Mouse (Mus musculus) cerebellum, postnatal 4 days (tissue): ENCODE measurements around the gene Inha.

Experiments used
- DNase-seq, 2 experiments: peaks; one replicate each; pipeline ENCODE4 v3.0.0; 2022; ENCODE audit warnings: low spot score in 2 of 2, mixed read lengths in 1 of 2

Gene Inha

DNA sequence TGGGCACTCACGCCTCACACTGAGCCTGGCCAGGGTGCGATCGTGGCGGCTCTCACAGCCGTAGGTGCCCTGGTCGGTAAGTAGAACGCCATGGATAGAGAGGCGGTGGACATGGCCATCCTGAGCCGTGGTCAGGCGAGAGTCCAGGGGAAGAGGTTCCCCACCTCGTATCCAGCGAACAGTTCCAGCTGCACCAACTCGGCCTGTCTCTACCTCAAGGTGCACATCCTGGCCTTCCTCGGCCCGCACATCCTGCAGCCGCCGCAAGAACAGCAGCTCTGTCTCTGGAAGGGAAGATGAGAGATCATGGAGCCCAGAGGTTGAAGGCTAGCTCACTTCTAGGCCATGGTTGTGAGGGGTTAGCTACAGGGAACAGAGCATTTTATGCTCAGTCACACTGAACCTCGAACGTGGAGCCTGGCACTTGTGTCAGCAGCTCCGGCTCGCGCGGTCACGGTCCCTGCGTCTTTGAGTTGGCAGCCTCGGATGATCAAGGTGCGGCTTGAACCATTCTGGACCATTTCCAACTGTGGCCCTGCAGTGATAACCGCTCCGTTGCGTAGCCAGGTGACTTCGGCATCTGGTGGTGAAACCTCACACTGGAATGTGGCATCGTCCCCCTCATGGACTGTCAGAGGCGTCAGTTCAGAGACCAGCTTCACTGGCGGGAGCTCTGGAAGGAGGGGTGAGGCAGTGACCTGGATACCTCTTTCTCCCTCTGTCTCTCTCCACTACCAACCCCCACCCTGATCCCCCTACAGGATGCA, 15.9 kb upstream of the Inha start:
- DNase-seq, result no peak

DNA sequence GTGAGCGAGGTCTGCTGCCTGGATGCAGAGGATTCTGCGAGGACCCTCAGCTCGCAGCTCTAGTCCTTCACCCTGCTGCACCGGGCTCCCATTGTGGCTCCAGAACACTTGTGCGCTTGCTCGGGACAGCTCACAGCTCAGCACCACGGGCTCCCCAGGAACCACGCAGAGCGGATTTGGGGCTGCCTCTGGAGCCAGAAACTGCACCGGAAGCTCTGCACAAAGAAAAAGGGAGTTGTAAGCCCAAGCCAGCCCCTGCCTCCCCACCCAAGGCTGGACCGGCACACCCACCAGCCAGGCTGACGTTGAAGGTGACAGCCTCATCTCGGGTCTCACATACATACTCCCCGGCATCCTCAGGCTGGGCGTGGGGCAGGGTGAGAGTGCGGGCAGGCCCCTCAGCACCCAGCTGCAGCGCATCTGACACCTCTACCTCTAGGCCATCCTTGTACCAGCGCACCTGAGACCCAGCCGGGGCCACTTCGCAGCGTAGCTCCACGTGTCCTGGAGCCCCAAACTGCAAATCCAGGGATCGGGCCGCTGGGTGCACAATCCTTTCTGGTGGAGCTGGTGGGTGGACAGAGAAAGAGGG, 14.2 kb upstream of the Inha start:
- DNase-seq, result no peak

DNA sequence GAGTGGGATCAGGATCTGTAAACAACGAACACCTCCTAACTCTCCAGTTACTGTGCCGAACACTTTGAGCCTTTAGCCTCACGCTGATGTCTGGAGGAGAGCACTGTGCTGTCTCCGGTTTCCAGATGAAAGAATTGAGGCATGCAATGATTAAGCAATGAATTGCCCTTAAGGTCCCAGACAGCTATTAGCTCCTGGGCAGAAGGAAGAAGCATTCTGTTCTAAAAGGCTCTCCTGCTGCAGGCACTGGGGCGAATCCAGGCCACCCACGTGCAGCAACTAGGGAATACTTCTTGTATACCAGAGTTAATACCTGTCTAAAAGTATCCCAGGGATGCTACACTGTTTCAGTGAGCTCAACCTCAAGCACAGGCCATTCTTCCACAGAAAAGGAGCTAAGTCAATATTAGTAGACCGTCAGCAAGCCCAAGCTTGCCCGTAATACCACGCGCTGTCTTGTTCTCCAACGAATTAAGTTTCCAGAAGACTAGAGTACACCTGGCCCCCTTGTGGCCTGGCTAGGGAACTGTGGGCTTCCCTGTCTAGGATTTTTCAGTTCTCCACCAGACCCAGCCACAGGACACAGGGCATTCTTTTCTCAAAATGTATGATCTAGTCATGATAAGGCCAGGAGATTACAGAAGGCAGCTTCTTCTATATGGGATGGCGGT, 11.9 kb upstream of the Inha start:
- DNase-seq, result peak in 1 of 2 experiments; percentile 48

DNA sequence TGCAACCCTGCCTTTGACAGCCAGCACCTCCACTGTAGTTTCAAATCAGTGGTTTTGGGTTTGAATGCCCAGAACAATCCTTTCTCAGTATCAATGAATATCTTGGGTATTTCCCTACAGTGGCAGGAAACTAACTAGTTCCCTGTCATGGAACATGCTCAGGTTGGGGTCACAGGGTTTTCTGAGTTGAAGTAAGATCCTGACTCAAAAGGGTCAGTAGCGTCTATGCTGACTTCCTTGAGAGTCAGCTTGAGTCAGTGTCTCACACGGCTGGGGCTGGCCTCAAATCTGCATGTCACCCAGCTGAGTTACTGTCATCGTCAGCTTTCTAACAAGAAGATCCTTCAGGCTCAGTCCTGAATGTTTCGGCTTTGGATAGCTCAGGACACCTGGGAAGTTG, 8.0 kb upstream of the Inha start:
- DNase-seq, result no peak

DNA sequence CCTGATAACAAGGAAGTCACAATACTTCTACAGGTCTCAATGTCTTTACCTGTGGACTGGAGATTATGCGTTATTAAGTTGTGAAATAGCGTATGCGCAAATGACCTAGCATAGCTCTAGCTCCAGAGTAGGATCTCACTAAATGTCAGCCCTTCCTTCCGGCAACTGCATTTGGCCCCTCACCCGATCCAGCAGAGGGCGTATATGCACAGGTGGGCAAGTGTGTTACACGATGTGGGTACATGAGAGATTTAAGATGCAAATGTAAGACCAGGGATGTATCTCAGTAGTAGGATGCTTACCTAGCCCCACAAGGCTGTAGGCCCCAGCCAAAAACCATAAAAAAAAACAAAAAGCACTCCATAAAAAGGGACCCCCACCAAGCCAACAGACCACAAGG, 7.4 kb upstream of the Inha start:
- DNase-seq, result no peak

DNA sequence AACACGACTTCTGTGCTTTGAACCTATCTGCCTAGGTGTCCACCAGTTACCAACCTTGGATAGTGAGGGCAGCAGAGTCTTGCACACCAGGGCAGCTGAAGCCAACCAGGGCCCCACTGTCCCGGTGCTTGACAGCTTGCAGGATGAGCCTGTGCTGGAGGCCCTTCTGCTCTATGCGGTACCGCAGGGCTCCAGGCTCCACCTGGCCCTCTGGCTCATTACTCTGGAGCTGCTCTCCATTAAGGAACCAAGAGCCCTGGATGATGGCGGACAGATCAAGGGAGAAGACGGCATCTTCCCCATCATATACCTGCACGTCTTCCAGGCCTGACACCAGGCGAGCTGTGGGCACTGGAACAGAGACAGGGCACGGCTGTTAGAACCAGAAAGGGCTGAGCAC, 5.0 kb upstream of the Inha start:
- no peak for DNase-seq

DNA sequence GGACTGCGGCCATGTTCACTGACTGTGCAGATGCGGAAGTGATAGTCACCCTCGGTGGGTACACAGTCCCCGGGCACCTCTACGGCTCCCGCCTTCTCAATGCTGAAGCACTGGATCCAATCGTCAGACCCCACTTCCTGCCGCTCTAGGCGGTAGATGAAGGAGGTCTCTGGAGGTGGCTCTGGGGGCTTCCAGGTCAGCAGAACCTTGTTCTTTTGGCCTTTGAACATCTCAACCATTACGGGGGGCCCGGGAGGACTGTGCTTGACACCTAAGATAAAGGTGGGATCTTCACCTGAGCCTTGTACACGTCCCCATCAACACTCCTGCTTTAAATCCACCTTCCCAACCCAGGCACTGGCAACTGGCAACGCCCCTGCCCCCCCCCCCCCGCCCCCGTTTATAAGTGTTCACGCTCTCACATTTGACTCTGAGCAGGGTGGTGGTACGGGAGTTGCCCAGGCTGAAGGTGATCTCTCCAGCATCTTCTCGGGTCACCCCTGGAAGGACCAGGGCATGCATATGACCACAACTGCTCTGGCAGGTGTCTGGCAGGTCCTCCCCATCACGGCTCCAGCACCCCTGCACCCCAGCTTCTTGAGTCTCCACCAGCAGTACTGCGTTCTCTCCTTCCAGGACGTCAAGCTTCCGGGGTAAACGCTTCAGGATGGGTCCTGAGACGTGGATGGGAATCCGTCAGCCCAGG, 3.8 kb upstream of the Inha start:
- no peak for DNase-seq

DNA sequence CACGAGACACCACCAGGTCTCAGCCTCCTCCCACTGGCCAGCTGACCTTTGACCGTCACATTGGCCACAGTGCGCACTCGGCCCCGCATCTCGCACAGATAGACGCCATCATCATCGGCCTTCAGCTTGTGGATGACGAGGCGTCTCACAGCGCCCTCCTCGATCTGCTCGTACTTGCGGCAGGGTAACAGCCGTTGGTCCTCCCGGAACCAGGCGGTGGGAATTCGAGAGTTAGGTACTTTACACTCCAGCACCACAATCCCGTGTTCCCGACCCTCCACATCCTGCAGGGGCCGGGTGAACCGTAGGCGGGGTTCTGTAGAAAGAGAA, 3.3 kb upstream of the Inha start:
- DNase-seq, result no peak

DNA sequence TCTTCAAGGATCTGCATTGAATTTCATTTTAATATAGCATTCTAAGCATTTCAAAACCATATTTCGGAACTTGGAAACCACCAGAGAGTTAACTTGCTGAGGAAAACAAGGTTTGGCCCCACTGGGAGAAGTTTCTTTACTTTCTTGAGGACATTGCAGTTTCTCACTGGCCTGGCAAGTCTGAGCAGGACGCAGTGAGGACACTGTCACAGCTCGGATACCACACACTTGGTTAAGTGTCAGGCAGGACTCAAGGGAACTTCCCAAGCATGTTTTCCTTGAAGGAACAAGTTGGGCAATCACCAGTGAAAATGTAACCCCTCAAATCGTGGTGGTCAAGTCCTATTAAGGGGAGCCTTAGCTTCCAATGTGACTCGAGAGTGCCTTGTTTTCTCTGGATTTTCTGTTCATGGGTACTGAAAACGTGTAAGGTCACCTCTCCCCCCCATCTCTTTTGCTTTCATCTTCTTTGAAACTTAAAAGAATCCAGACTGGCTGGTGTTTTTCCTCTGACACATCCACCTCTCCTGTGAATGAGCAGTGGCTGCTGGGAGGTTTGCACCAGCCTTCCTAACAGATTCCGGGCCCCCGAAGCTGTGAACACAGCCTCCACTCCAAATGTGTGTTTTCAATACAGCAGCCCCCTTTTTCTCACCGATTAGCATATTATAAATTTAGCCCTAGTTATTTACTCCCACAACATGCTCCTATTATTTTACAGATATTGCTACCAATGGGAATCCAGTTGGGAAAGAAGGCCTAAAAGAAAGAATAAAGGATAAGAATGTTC, 2.4 kb upstream of the Inha start:
- DNase-seq, result no peak

DNA sequence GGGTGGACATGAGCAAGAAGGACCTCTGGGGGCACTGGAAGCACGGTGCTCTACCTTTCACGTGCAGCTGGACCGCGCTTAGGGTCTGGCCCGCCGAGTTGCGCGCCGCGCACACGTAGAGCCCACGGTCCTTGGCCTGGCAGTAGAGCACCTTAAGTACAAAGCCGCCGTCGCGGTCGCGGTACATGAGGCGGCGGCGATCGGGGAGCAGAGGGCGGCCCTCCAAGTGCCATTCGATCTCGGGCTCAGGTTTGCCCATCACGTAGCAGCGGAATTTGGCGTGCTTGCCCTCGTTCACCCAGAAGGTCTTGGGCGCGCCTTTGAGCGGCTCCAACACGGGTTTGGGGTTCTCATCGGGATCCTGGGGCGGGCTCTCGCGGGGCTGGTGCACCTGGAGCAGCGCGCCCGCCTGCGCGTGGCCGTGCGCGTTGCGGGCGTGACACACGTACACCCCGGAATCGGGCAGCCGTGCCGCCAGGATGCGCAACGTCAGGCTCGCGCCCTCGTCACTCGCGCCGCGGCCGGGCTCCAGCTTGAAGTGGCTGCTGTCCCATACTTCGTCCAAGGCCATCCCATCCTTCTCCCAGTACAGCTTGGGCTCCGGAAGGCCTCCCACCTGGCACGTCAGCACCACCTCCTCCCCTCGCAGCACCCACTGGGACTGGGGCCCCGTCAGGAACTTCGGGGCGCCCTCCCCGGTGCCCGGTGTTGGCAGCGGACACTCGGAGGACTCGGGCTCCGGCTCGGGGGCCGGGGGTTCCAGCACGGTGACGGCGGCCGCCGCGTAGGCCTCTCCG, 1.5 kb upstream of the Inha start:
- DNase-seq, result peak; percentile 60 to 74

DNA sequence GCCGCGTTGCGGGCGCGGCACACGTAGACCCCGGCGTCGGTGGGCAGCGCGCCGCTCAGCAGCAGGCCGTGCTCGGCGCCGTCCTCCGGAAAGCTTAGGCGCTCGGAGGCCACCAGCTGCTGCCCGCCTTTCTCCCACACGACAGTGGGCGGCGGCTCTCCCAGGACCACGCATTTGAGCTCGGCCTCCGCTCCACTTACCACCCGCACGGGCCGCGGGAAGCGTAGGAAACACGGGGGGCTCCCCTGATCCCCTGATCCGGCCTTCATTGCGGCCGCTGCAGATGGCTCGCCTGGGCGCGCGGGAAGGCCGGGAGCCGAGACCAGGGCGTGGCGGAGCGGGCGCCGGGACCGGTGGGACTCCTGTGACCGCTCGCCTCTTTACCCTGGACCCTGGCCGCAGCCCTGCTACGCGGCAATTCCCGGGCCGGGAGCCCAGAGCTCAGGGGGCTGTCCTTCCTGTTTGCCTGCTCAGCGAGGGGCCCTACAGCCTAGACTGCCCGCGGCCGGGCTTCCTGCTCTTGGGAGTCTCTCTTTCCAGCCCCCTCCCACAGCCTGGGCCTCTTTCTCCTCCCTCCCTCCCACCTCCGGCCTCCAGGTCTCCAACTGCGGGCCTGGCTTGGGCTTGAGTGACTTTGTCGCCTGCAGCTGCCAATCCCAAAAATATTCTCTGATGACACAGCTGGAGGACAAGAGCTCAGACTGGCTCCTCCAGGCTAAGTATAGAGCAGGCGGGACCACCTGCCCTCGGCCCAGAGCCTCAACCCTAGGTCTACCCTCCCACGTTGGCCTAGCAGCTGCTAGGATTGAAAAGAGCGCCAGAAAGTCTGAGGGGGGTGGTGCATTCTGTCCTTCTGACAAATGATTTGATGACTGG, 683 bp upstream of the Inha start, which contains the start of gene Obsl1:
Gene Obsl1 (minus strand): TSS at position 497 of the 876 bp plus-strand sequence.
- DNase-seq, result peak in 1 of 2 experiments; percentile 52

DNA sequence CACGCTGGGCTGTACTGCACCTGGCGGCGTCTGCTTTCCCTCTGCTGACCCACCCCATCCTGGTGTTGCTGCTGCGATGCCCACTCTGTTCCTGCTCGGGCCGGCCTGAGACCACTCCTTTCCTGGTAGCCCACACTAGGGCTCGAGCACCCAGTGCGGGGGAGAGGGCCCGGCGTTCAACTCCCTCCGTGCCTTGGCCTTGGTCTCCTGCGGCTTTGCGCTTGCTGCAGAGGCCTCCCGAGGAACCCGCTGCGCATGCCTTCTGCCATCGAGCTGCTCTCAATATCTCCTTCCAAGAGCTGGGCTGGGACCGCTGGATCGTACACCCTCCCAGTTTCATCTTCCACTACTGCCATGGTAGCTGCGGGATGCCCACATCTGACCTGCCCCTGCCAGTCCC, 2.7 kb downstream of the Inha start:
- DNase-seq, result no peak

DNA sequence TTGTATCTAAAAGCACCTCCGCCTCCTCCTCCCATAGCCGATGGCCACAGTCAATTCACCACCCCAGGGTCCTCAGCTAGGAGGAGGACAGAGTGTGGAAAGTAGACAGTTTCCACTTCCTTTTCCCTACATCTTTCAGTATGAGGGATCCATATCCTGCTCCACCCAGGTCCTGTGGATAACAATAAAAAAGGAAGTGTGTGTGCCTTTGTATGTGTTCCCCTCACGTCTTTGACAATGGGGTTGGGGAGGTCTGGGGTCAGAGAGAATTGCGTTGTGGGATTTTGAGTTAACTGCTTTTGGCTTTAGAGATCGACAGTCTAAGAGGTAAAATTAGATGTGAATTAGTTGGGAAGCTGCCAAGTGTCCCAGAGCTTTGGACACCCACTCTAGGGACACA, 3.3 kb downstream of the Inha start:
- DNase-seq, result no peak

DNA sequence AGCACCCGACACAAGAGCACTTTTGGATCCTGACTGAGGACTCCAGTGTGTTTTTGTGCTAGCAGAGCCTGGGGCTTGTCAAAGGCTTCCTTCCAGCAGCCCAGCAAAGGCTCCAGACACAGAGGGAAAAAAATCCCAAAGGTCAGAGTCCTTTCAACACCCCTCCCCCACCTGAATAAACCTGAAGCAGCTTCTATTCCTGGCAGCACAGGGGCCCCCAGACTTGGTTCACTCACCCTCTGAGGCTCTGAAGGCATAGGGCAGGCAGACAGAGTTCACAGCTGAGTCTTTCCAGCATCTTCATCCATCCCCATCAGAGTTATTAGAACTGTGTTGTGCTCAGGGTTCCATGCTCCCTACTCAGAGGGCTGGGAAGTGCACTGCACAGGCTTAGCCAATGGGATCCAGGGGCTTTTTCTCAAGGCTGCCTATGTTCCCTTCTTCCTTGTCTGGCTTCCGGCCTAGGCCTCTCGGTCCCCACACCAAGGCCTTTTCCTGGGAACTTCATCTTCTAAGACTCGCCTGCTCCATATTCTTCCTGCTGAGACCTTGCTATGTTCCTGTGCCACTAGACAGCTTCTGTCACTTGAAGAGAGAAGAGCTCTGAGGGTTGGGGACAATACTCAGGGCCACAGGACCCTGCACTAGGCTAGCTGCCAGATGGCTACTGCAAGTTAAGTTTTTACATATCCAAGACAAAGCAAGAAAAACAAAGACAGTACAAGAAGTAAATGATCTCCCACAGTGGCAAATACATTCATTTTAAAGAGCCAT, 4.7 kb downstream of the Inha start:
- no peak for DNase-seq

DNA sequence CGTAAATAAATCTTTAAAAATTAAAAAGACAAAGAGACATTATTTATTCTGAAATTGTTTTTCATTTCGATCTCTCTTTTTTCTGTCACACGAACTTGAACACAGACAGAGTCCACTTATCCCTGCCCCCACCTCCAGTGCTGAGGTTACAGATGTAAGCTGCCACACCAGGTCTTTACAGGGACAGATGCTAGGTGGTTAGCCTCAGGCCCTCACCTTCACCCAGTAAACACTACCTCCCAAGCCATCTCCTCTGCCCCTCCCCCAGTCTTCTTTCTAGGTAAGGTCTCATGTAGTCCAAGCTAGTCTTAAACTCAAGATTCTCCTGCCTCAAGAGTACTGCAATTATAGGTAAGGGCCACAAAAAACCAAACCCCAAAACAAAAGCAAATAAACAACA, 5.7 kb downstream of the Inha start:
- no peak for DNase-seq

DNA sequence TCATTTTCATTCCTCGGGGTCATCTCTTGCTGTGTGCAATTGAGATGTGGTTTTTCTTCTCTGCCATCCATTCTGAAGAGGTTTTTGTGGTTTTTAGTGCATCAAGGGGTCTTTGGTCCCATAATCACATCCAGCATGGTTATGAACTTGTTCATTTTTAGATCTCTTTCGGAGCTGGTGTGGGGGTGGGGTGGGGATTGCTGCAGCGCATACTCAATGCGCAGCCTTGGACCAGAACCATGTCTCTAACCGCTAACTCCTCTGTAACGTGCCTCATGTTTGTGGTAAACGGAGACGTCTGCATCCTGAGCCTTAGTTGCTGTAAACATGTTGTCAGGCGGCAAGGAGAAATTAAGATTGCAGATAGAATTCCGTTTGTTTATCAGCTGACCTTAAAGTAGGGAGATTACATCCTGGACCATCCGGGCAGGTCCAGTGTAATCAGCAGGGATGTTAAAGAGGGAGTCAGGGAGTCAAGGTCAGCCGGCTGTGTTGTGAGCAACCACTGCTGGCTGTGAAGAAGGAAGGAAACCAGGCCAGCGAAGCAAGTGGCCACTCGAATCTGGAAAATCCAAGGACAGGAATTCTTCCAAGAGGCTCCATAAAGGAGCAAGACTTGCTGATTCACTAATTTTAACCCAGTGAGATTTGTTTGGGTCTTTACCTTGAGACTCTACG, 10.0 kb downstream of the Inha start:
- DNase-seq, result no peak

DNA sequence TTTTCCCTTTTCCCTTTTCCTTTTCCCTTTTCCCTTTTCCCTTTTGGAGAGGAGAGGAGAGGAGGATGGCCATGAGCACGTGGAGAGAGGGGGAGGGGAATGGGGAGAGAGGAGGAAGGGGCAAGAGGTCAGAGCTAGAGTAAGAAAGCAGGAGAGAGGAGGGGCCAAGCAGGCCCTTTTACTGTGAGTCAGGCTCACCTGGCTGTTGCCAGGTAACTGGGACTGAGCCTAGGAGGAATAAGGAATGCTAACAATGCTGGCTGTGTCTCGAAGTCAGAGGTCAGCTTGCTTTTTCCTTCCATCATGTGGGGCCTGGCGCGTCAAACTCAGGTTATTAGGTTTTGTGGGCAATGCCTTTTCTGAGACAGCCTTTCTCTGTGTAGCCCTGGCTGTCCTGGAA, 11.1 kb downstream of the Inha start:
- DNase-seq, result no peak

DNA sequence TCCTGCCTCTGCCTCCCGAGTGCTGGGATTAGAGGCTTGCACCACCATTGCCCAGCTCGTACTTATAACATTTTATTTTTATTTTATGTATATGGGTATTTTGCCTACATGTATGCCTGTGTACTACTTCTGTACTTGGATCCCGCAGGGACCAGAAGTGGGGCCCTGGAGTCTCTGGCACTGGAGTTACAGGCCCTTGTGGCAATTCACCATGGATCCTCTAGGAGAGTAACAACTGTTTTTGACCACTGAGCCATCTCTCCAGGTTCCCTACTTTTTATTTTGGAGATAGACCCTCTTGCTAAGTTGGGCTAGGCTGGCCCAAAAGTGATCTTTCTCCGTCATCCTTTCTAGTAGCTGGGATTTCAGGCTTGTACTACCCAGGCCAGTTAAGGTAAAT, 11.6 kb downstream of the Inha start:
- no peak for DNase-seq

DNA sequence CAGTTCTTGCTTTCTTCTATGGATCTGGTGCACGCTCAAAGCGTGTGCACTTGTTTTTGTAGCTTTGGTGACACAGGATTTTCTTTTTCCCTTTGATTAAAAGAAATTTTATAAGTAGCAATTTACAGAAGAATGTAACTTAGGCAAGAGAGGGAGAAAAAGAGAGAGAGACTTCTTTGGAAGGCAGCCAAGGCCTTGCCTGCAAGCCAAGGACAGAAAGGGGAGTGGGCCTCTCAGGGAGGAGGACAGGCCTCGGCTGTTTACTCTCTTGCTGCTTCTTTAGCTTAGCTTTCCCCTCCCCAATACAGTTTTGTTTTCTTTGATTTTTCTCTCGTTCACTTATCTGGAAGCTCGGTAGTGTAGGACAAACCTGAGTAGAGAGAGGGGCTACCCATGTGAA, 12.7 kb downstream of the Inha start:
- no peak for DNase-seq
